Mouse (Mus musculus): ENCODE measurements at regions not wholly inside any gene's neighbourhood (a gene's known extent, or its start where the extent isn't known, plus 50 kb on each side); places are given as distances from the start of the nearest gene placed in this dataset.

DNA sequence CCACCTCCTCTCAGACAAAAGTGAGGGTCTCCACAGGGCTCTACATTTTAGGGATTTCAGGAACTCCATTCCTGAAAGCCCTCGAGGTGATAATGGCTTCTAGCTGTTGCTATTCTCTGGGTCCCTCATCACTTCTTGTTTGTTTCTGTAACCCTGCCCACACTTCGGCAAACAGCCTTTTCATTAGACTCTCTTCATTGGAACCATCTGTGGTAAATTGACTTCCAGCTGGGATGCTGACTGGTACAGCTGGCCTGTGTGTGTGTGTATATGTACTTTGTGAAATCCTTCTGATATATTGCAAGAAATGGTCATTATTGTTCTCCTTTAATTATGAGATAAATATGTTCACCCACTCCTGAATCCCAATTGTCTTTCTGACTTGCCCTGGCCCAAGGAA, 50.3 kb downstream of the Gm10192 start:
- DNase-seq (ENCODE audit: low read depth) = no peak

GRCm38 (mm10) chr4:97127780-97128179, 55.2 kb downstream of the Gm10192 start:
- DNase-seq (ENCODE audit: low read depth) = no peak

DNA sequence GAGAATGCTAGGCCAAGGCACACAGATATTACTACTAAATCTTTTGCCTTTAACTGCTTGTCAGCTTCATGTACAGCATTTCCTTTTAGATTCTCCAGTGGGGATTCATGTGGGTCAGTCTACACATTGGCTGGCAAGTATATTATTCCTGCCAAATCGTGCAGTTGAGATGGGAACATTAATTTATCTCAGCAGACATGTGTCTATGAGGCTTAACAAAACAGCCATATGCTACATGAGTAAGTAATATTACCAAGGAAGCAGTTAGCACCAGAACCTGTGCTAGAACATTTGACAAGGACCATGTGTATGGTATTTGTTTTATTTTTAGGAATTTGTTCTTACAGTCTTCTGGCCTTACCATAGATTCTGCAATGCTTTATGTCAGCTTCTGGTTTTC, 59.1 kb downstream of the Gm10192 start:
- DNase-seq (ENCODE audit: low read depth) = no peak

- DNase-seq (ENCODE audit: low read depth) = no peak
Measured at GRCm38 (mm10) chr4:97121952-97122351, 61.0 kb downstream of the Gm10192 start.

- DNase-seq (ENCODE audit: low read depth) = no peak
Measured at GRCm38 (mm10) chr4:97119459-97119858, 63.5 kb downstream of the Gm10192 start.

DNA sequence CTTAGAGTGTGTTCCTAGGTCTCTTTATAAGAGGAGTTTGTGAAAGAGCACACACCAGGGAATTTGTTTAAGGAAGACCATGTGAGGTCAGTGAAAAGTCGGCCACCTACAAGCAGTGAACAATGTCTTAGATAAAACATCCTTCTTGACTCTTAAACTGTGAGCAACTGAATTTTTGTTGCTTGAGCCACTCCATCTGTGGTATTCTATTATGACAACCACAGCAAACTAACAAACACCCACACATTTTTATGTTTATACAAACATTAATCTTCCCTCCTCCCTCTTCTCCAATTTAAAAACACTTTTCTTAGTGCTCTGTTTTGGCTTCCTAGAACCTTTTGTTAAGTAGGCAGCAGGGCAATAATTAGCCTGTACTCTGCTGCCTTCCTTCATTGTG, 66.0 kb downstream of the Gm10192 start:
- no peak for DNase-seq (ENCODE audit: low read depth)

DNA sequence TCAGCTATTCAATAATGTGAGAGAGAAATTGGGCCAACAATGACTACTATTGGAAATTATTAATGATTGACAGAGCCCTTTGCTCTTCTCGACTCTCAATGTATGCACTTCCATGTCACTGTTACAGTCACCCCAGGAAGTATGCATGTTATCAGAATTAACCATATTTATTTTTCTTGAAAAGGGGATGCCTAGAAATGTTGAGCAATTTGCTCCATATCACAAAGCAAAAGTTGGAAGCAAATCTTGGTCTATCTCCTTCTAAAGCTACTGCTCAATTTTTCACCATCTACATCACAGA, 80.3 kb downstream of the Gm10192 start:
- no peak for DNase-seq (ENCODE audit: low read depth)

GRCm38 (mm10) chr4:97101911-97102751, 80.8 kb downstream of the Gm10192 start:
- no peak for DNase-seq (ENCODE audit: low read depth)

GRCm38 (mm10) chr4:97099721-97100120, 83.2 kb downstream of the Gm10192 start:
- DNase-seq (ENCODE audit: low read depth) = no peak

DNA sequence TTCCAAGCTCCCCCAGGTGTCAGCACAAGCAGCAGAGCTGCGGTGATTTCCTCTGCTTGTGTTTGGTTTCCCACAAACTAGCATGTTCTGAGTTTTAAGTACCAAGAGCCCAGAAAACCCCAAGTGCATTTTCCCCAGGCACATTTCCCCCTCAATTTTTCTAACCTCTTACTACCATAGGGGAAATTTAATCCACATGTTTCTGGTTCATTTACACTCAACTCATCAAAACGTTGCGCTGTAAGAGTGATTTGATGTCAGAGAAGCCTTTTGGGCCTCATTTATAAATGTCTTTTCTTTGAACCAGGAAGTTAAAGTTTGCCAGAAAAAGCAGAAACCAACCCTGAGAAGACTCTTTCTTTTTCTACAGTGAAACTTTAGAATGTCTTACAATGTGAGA, 89.4 kb downstream of the Gm10192 start:
- no peak for DNase-seq (ENCODE audit: low read depth)

GRCm38 (mm10) chr4:97050735-97051134, 132.2 kb downstream of the Gm10192 start:
- DNase-seq (ENCODE audit: low read depth) = no peak

GRCm38 (mm10) chr4:97049045-97049674, 133.8 kb downstream of the Gm10192 start:
- no peak for DNase-seq (ENCODE audit: low read depth)

DNA sequence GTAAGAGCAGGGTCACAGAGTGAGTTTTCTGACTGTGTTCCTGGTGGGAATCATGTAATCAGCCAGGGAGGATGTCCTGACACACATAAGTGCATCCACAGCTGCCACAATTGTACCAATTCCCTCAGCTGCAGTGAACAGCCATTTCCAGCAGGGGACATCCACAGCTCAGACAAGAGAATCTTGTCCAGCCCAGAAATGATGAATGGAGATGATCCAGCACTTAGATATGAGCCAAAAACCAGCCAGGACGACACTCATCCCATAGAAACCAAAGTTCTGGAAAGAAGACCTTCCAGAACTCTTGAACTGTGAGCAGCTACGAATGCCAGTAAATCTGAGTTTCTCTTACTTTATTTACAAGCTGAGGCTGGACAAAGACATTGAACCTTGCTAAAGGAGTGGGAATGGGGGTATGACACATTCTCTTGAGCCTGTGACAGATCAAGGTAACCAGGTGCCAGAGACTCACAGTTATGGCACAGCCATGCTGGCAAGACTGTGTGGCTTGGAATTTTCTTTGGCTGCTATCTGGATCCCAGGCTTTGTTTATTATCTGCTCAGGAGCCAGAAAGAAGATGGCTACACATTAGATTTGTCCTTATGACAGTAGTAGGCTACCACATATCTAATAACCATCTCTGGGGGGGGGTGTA, 145.1 kb downstream of the Gm10192 start:
- DNase-seq (ENCODE audit: low read depth) = peak; percentile 2

DNA sequence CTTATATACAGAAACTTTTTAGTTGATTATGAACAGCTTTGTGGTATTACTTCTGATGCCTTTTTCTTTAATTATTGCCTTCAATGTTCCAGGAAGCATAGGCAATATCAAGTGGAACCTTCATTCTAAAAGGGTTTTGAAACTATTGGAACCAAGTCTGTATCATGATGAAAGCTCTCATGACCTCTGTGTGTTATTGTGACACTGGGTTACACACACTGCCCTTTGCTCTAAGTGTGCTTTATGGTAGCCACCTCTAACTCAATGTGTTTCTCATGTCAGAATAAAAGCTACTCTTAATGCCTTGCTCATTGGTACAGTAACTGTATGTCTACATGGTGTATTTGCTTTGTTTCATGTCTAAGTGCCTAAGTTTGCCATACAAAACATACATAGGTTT, 154.0 kb downstream of the Gm10192 start:
- DNase-seq (ENCODE audit: low read depth) = no peak

DNA sequence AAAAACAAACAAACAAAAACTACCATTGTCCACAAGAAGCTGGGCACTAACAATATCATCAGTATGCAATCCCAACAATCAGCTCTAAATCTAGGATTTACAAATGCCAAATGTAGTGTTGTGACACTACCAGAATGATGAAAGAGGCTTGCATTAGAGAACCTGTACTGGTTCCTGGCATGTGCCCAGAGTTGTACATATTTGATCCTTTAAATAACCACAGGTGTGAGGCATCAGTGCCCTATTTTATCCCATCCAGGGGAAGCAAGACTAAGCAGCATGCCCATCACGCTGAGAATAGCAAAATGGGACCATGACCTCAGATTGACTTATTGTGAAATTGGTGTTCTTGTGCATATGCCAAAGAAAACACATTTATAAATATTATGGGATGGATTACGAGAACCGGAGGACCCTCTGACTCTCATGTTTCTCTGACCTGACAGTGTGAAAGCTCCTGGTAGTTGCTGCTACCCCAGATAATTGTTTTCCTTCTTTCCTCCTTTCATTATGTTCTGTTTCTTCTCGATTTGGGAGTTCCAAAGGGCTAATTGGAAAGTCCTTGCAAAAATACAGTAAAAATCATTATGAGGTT, 157.4 kb downstream of the Gm10192 start:
- DNase-seq (ENCODE audit: low read depth) = no peak

GRCm38 (mm10) chr4:97001321-97001720, 181.6 kb downstream of the Gm10192 start:
- DNase-seq (ENCODE audit: low read depth) = no peak

GRCm38 (mm10) chr4:96980311-96980710, 195.3 kb upstream of the Gm12695 start:
- no peak for DNase-seq (ENCODE audit: low read depth)

DNA sequence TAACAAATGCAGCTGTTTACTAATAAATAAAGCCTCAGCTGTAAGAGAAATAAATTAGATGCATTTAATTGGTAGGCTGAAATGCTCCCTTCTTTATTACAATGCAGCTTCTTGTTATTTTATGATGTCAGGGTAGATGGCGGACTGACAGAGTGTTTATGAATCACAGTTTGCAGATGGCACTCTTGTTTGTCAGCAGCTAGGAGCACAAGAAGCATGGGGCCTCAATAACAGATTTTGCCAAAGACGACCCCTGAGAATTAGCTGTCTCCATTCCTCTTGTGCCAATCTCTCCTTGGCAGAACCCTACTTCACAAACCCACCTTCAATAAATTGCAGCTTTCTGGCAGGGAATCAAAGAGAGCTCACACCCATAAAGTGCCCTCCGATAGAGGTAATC, 194.9 kb upstream of the Gm12695 start:
- no peak for DNase-seq (ENCODE audit: low read depth)

- no peak for DNase-seq (ENCODE audit: low read depth)
Measured at GRCm38 (mm10) chr4:96974935-96975334, 189.9 kb upstream of the Gm12695 start.

- no peak for DNase-seq (ENCODE audit: low read depth)
Measured at GRCm38 (mm10) chr4:96973804-96974203, 188.8 kb upstream of the Gm12695 start.

- DNase-seq (ENCODE audit: low read depth) = no peak
Measured at GRCm38 (mm10) chr4:96969199-96969598, 184.2 kb upstream of the Gm12695 start.

DNA sequence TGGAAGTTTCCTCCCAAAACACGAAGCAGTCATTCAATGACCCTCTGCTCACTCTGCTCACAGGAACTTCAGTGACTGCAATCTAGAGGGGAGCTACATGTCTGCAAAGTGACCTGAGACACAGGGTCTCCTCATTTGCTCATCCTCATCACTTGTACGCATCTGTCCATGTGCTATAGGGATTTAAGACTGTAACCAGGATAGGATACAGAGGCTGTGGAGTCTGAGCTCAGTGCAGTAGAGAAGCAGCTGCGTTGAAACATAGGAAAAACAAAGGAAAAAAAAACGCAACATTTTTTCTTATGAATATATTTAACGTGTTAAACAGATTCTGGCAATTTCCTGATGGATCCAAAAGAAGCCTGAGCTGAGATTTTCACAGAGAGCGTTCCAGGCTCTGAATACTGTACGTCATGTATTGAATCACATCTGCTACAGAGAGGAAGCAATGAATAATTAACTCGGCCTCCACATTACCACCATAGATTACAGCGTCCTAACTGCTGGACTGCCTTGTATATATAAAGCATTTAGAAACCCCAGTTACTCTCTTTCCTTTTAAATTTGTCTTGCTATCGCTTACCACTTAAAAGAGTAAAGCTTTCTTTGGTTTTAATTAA, 183.7 kb upstream of the Gm12695 start:
- DNase-seq (ENCODE audit: low read depth) = no peak
